Mouse (Mus musculus) heart, adult 8-10 months (tissue): ENCODE measurements at regions not wholly inside any gene's neighbourhood (a gene's known extent, or its start where the extent isn't known, plus 50 kb on each side); places are given as distances from the start of the nearest gene placed in this dataset.

Experiments
- DNase-seq: peaks from one replicate; pipeline ENCODE4 v3.0.0; 2022; ENCODE audit warnings: low spot score

GRCm38 (mm10) chr7:75063816-75064215, 245.2 kb downstream of the Sv2b start:
- DNase-seq, result no peak

DNA sequence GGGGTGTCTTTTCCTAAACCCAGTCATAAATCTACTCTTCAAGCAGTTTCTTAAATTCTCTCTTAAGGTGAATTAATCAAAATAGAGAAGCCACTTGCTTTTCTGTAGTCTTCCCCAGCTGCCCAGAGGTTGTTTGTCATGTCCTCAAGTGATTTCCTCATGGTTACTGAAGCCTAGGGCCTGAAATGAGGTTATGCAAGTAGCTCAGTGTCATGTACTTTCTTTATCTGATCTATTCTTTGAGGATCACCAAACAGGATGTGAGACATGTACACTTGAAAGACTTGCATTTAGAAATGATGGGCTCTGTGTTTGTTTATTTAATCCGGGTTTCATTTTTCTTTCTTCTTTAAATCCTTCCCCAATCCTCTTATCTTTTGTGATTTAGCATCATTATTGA, 258.8 kb downstream of the Sv2b start:
- no peak for DNase-seq

- DNase-seq, result peak; percentile 13
Observed at GRCm38 (mm10) chr7:75049751-75050150, 259.3 kb downstream of the Sv2b start.

DNA sequence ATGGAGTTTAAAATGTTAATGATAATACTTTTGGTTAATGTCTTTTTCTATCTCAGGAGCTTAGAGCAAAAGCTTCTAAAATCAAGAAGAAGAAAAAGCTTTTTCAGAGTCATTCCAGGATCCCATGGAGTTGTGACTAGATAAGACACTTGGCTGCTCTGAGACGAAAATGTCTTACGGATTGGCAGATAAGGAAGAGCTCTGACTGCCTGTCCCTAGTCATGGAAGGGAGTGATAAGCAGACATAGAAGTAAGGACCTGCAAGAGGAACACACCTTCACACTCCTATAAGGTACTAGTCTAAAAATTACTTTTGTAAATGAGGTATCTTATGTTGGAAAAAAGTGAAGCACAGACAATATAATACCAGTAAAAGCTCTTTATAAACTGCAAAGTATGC, 260.2 kb downstream of the Sv2b start:
- no peak for DNase-seq

DNA sequence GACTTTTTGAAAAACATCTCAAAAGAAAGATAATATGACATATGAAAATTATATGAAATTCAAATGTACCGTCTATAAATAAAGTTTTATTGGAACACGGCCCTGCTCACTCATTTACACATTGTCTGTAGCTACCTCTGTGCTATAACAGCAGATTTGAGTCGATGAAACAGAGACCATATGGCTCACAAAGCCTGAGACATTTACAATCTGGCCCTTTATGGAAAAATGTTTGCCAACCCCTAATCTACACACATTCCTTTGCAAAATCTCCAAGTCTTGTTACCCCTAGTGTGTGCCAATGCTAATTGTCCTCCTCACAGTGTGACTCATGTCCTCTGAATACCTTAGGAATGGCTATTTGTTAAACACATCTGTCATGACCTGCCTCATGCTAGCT, 261.2 kb downstream of the Sv2b start:
- DNase-seq, result no peak

- DNase-seq, result no peak
Observed at GRCm38 (mm10) chr7:75040871-75041270, 268.2 kb downstream of the Sv2b start.

- DNase-seq, result no peak
Observed at GRCm38 (mm10) chr7:75026191-75026590, 282.9 kb downstream of the Sv2b start.

GRCm38 (mm10) chr7:75021966-75022365, 287.1 kb downstream of the Sv2b start:
- DNase-seq, result no peak

DNA sequence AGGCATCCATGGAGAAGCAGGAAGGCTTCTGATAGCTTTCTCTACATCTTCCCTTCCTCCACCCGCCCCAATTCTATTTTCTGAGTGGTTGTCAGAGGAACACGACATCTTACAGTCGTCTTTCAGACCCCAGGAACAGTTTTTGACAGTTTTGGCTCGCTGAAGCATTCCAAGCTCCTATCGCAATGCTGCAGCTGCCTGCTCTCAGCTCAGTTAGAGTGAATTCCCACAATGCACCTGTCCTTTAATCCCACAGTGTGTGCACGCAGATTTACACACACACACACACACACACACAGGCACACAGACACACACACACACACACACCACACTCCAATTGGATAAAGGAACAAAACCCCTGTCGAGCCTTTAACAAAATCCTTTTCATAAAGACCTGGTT, 290.4 kb downstream of the Sv2b start:
- no peak for DNase-seq

DNA sequence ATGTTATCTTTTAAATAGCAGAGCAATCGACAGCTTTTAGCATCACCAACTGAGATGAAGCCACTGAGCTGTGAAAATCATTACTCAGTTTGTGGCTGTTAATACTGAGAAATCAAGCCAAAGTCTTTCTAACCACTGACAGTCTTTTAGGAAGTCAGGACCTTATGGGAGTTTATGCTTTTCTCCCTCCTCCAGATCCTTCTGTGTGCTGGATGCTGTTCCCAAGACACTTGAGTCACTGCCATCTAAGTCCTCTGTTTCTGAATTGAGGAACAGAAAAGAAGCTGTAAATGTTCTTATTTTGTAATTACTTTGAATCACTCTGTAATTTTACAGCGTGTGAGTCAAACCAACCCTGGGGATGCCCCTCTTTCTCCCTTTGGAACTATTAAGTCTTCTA, 300.6 kb downstream of the Sv2b start:
- peak; percentile 6 for DNase-seq

- DNase-seq, result no peak
Observed at GRCm38 (mm10) chr7:74990198-74990597, 318.9 kb downstream of the Sv2b start.

DNA sequence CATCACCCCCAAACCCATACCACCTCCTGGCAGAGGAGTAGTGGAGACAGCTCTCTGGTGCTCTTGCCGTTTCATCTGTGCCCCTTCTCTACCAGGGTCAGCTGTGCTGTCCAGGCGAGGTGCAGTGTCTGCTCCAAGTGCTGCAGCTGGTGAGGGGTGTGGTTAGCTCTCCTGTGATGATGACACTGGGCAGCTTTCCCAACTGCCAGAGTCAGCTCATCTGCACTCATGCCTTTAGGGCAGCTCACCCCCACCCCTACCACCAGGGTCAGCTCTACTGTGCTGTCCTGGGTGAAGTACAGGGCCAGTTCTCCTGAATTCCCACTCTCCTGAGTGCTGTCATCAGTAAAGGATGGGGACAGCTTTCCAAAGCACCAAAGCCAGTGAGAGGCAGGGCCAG, 329.6 kb downstream of the Sv2b start:
- DNase-seq, result no peak

DNA sequence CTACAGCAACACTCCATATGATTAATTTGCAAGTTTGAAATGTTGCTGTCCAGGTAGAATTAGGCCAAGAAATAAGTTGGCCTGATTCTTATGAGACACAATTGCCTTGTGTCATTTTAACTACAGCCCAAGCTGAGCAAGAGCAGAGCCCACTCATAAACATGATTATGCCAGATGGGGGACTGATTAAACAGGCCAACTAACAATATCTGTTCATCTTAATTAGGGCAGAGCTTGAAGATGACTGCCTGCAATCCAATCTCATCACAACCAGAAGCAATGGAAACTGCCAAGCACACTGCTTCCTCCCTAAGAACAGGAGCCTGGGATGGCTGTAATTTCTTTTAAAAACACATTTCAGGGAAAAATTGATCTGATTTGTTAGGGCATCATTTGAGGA, 333.1 kb downstream of the Sv2b start:
- DNase-seq, result no peak

- no peak for DNase-seq
Observed at GRCm38 (mm10) chr7:74974448-74974847, 334.6 kb downstream of the Sv2b start.

GRCm38 (mm10) chr7:74944421-74945098, 364.5 kb downstream of the Sv2b start:
- no peak for DNase-seq

DNA sequence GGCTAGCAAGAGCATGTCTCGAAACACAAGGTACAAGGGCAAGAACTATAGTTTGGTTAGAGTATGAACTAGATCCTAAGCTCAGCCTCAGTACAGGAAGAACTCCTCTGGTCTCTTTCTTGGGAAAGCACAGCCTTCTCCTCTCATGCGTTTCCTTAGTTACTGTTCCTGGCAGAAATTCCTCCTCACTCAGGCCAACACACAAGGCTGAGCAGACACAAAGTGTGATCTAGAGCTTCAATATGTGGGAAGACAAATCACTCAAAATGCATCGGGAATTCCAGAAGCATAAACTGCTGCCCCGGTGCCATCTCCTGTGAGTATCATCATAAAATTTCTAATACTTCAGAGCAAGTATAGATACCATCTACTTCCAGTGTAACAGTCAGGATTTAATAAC, 366.1 kb downstream of the Sv2b start:
- DNase-seq, result no peak

DNA sequence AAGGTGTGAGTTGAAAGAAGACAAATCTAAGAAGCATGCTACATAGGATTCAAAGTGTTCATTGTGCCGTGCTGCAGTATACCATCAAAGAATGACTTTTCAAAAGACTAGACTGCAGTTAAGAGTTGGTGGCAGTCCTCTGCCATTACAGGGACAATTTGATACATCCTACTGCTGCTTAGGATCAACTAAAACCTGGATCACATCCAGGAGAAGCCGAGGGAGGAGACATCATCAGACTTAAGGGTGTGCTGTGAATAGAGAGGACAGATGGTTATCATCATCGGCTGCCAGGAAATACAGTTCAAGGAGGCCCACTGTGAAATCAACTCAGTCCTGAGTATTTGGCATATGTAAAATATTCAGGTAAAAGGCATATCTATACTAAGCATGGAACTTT, 366.9 kb downstream of the Sv2b start:
- DNase-seq, result no peak

- DNase-seq, result no peak
Observed at GRCm38 (mm10) chr7:74929142-74929829, 374.7 kb upstream of the Slco3a1 start.

- DNase-seq, result no peak
Observed at GRCm38 (mm10) chr7:74928226-74928927, 373.8 kb upstream of the Slco3a1 start.

GRCm38 (mm10) chr7:74926729-74927128, 372.1 kb upstream of the Slco3a1 start:
- no peak for DNase-seq

DNA sequence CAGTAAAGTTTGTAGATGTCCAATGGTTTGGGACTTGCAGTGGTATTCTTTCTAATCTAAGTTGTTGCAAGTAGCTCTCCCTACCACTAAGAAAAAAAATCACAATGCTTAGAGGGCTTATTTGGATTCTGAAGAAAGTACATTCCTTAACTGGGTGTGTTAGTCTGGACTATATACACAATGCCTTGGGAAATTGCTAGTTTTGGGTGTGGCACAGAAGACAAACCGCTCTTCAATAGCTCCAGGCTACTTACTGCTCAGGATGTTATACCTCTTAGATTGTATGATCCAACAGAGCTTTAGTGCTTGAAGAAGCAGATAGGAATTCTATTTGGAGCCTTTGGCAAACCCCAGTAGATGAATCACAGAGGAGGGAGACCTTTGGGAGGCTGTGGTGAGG, 369.6 kb upstream of the Slco3a1 start:
- no peak for DNase-seq

DNA sequence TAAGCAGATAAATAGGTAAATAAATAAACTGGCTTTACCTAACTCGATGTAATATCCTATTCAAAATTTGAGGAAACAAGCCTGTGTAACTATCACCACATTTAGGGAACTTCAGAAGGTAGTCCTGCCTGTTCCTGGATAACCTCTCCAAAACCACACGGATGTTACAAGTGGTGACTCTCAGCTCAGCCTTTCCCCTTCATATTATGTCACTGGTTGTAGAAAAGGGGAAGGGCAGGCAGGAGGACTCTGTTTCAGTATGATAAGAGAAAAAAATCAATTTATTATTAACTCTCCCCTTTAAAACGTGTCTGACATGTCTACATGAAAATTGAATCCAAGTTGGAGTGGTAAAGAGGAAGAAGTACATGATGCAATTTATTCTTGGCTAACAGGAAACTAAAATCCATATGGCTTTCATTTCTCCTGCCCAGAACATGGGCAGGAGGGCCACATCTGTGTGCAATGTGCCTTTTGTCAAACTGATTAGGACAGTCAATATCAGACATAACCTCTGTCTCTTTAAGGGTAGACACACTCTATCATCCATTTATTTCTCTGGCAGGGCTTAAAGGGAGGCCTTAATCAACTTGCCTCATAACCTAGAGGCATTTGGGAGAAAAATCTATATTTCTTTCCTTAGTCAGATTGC, 353.9 kb upstream of the Slco3a1 start:
- DNase-seq, result no peak

DNA sequence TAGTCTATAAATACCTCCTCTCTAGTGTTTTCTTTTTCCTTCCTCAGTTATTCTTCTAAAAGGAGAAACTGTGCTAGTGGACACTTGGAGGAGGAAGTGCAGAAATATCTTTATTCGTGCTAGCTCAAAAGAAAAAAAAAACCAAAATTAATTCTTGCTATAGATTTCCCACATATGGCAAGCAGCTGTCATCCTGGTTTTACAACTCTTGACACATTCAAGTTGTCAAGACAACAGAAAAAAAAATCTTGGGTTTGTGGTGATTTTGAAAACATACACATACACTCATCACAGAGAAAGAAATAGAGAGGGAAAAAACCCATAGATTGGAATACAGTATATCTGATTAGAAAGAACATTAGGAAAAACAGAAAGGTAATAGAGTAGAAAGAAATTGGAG, 352.8 kb upstream of the Slco3a1 start:
- DNase-seq, result no peak
